Mouse (Mus musculus): ENCODE results near the gene Crlf1. TPM values are rescaled to one million over a fixed set of nuclear protein-coding genes. Genes with fewer than 3 reads are reported as not detected.

Gene Crlf1
- polyA plus RNA-seq, 1 experiment from 2014 or later: 15.5 TPM

DNA sequence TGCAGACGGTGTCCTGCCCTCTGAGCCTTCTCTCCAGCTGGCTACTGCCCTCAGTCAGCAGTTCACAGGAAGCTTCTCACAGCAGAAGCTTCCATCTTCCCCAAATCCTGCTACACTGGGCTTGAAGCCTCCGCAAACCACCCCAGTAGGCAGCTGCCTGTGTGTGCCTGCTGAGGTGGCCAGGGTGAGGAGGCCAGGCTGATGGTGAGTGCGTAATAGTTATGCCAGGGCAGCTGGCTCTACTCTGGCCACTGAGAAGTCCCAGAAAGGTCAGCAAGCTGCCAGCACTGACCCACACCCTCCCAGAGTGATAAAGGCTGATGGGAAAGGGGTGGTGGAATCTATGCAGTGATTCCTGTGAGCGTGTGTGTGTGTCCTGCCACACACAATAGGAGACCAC, 26.7 kb upstream of the Crlf1 start:
- 87% methylated on average over 4 of the region's 4 CpGs for WGBS

DNA sequence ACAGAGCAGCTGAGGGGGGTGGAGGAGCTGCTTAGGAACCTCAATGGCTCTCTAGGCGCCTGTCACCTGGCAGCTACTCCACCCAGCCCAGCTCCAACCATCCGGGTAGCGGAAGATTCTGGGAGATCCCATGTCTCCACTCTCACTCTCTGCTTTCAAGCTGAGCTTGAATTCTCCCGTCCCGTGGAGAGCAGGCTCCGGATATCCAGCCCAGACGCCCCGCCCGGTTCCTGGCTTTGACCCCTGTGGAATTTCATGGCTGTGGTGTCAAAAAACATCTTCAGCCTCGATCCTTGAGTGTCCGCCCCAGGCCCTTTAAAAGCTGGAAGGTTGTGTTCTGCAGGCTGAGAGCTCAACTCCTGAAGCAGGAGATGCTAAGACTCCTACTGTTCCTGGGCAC, 26.2 kb upstream of the Crlf1 start:
- peaks cover 6% of the 10 kb centered on the region for H3K4me1 ChIP-seq (ENCODE audit: control insufficient read depth, insufficient read depth, low read depth, low read length)
- peaks cover 3% of the 10 kb centered on the region; the same call in 1 of the 2 replicates for H3K36me3 ChIP-seq (ENCODE audit: control insufficient read depth, insufficient read depth, low read length)
- H3K4me3 ChIP-seq (ENCODE audit: low read length): no peak overlapping the region
- H3K27ac ChIP-seq (ENCODE audit: low read depth, low read length): no peak overlapping the region
- WGBS: 67% methylated on average over 11 of the region's 11 CpGs
- H3K9me3 ChIP-seq (ENCODE audit: control insufficient read depth, low read length): no peaks in the 10 kb centered on the region
- no peak overlapping the region for H3K9ac ChIP-seq (ENCODE audit: low read depth, low read length)
- no peak for ATAC-seq
- no peak overlapping the region for H3K4me2 ChIP-seq (ENCODE audit: low read length)
- no peaks in the 10 kb centered on the region for H3K27me3 ChIP-seq (replicated peaks; ENCODE audit: control insufficient read depth, insufficient read depth, low read length)

More for the DNA sequence above, 26.7 kb upstream of the Crlf1 start:
- H3K27ac ChIP-seq (ENCODE audit: low read depth, low read length): no peak overlapping the region
- H3K9ac ChIP-seq (ENCODE audit: low read depth, low read length): no peak overlapping the region
- no peak for ATAC-seq
- H3K4me3 ChIP-seq (ENCODE audit: low read length): no peak overlapping the region
- H3K36me3 ChIP-seq (ENCODE audit: control insufficient read depth, insufficient read depth, low read length): peaks cover 3% of the 10 kb centered on the region; the same call in 1 of the 2 replicates
- H3K4me2 ChIP-seq (ENCODE audit: low read length): no peak overlapping the region
- peaks cover 6% of the 10 kb centered on the region for H3K4me1 ChIP-seq (ENCODE audit: control insufficient read depth, insufficient read depth, low read depth, low read length)
- H3K27me3 ChIP-seq (replicated peaks; ENCODE audit: control insufficient read depth, insufficient read depth, low read length): no peaks in the 10 kb centered on the region
- H3K9me3 ChIP-seq (ENCODE audit: control insufficient read depth, low read length): no peaks in the 10 kb centered on the region

DNA sequence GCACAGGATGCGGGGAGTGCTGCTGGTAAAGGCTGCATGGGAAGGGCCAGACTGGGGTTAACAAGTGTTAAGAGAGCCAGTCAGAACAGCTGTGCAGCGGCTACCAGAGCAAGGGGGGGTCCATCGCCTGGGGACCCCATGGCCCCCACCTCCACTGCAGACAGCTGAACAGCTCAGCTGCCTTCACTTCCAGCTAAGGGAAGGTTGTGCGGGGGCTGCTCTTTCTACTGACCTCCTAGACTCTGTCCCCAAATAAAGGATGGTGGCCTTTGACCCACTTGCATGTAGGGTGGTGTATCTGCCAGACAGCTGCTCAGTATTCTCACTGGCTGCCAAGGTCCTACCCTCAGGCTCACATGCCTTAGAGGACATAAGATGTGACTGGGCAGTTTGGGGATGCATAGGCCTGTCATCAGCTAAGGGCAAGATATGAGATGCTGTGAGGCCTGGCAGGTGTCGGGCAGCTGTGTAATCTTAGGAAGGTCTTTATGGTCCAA, 25.7 kb upstream of the Crlf1 start:
- no peak overlapping the region for H3K9ac ChIP-seq (ENCODE audit: low read depth, low read length)
- ATAC-seq: no peak
- WGBS: 73% methylated on average over 5 of the region's 5 CpGs

DNA sequence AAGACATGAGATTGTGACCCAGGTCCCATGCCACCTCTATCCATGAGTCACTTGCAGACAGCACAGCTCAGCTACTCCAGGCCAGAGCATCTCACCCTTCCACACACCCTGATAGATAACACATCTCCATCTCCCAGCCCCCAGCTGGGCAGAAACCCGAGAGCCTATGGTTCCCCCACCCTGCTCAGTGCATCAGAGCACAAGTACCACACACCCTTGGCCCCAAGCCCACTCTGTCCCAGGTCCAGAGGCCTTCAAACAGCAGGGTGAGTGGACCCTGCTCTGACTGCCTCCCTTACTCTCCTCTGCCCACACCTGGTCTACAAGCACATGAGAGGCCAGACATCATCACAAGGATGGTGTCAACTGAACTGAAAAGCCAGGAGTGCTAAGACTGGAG, 25.1 kb upstream of the Crlf1 start:
- ATAC-seq: no peak
- no peak overlapping the region for H3K4me2 ChIP-seq (ENCODE audit: low read length)
- no peak overlapping the region for H3K4me3 ChIP-seq (ENCODE audit: low read length)
- no peaks in the 10 kb centered on the region for H3K27me3 ChIP-seq (replicated peaks; ENCODE audit: control insufficient read depth, insufficient read depth, low read length)
- no peak overlapping the region for H3K27ac ChIP-seq (ENCODE audit: low read depth, low read length)
- H3K4me1 ChIP-seq (ENCODE audit: control insufficient read depth, insufficient read depth, low read depth, low read length): peaks cover 6% of the 10 kb centered on the region
- no peak overlapping the region for H3K9ac ChIP-seq (ENCODE audit: low read depth, low read length)
- 55% methylated on average over 1 of the region's 1 CpGs for WGBS
- H3K36me3 ChIP-seq (ENCODE audit: control insufficient read depth, insufficient read depth, low read length): peaks cover 3% of the 10 kb centered on the region; the same call in 1 of the 2 replicates
- no peaks in the 10 kb centered on the region for H3K9me3 ChIP-seq (ENCODE audit: control insufficient read depth, low read length)

More for the DNA sequence above, 25.7 kb upstream of the Crlf1 start:
- H3K4me2 ChIP-seq (ENCODE audit: low read length): no peak overlapping the region
- H3K4me3 ChIP-seq (ENCODE audit: low read length): no peak overlapping the region
- H3K27me3 ChIP-seq (replicated peaks; ENCODE audit: control insufficient read depth, insufficient read depth, low read length): no peaks in the 10 kb centered on the region
- no peak overlapping the region for H3K27ac ChIP-seq (ENCODE audit: low read depth, low read length)
- peaks cover 6% of the 10 kb centered on the region for H3K4me1 ChIP-seq (ENCODE audit: control insufficient read depth, insufficient read depth, low read depth, low read length)
- peaks cover 3% of the 10 kb centered on the region; the same call in 1 of the 2 replicates for H3K36me3 ChIP-seq (ENCODE audit: control insufficient read depth, insufficient read depth, low read length)
- no peaks in the 10 kb centered on the region for H3K9me3 ChIP-seq (ENCODE audit: control insufficient read depth, low read length)

DNA sequence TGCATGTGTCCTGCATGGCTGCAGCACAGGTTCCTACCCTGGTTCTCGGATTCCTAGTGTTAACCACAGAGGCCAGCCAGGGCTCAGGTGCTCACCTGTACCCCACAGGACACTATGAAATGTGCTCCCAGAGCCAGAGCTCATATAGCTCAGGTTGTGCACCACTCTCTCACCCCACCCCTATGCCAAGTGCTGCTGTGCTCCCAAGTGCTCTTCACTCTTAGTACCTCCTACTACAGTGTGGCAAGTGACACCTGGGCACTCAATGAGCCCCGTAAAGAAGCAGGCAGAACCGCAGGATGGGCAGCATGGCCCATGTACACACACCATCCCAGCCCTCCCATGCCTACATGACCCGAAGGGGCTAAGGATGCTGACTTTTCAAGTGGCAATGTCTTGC, 24.2 kb upstream of the Crlf1 start:
- no peak overlapping the region for H3K27ac ChIP-seq (ENCODE audit: low read depth, low read length)
- H3K4me3 ChIP-seq (ENCODE audit: low read length): no peak overlapping the region
- 96% methylated on average over 4 of the region's 4 CpGs for WGBS
- H3K27me3 ChIP-seq (replicated peaks; ENCODE audit: control insufficient read depth, insufficient read depth, low read length): no peaks in the 10 kb centered on the region
- H3K9ac ChIP-seq (ENCODE audit: low read depth, low read length): no peak overlapping the region
- peaks cover 6% of the 10 kb centered on the region for H3K4me1 ChIP-seq (ENCODE audit: control insufficient read depth, insufficient read depth, low read depth, low read length)
- no peak for ATAC-seq
- no peaks in the 10 kb centered on the region for H3K9me3 ChIP-seq (ENCODE audit: control insufficient read depth, low read length)
- H3K36me3 ChIP-seq (ENCODE audit: control insufficient read depth, insufficient read depth, low read length): peaks cover 3% of the 10 kb centered on the region; the same call in 1 of the 2 replicates
- no peak overlapping the region for H3K4me2 ChIP-seq (ENCODE audit: low read length)

DNA sequence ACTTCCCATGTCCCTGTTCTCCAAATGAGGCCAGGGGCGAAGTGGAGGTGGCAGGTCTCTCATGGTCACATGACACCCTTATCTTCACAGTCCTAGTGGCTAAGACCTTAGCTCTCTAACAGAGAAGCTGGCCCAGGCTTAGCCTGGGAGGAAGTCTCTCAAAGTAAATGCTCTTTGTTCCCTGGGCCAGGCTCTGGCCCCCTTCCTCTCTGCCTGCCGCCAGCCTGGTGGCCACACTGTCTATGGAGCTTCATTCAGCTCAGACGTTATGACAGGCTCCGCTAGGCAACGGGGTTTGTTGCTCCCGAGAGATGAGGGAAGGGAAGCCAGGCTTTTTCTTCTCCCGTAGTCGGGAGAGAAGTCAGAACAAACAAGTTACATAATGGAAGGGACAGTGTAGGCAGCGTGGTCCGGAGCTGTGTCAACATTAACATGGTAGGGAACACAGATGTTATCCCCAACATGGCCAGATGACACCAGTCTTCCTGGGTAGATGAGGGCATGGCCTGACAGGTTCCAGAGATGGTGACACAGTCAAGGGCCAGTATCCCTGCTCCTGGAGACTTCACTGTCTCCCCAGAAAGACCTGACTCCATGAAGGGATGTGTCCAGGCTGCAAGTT, 23.6 kb upstream of the Crlf1 start:
- Histone ChIP-seq H3K36me3 (ENCODE audit: control insufficient read depth, insufficient read depth, low read length) (peaks cover 3% of the 10 kb centered on the region; the same call in 1 of the 2 replicates), H3K27me3 (replicated peaks; ENCODE audit: control insufficient read depth, insufficient read depth, low read length) (no peaks in the 10 kb centered on the region), H3K9me3 (ENCODE audit: control insufficient read depth, low read length) (no peaks in the 10 kb centered on the region), H3K4me2 (ENCODE audit: low read length) (no peak overlapping the region), H3K27ac (ENCODE audit: low read depth, low read length) (0 out of 2 replicates have a peak overlapping the region, but pooled peaks have one; percentile 31), H3K4me3 (ENCODE audit: low read length) (no peak overlapping the region), H3K9ac (ENCODE audit: low read depth, low read length) (no peak overlapping the region), H3K4me1 (ENCODE audit: control insufficient read depth, insufficient read depth, low read depth, low read length) (peaks cover 6% of the 10 kb centered on the region)
- peak; percentile 64 for ATAC-seq
- WGBS: 38% methylated on average over 10 of the region's 10 CpGs

DNA sequence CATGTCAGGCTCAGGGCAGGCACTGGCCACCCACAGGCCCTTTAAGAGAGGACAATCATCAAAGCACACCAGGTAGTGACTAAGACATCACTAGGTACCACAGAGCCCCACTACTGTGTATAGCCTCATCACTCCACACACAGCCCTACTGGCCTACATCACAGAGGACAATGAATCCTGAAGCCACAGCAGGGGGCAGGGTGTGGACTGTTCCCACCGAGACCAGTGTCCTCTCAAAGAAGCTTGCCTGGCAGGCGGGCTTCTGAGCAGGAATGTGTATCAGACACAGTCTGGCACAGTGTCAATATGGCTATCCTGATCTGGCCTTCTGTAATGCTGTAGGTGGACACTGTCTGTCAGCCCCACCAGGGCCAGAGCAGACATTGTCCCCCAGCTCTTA, 23.0 kb upstream of the Crlf1 start:
- peak; percentile 35 for ATAC-seq
- Histone ChIP-seq H3K9me3 (ENCODE audit: control insufficient read depth, low read length) (no peaks in the 10 kb centered on the region), H3K9ac (ENCODE audit: low read depth, low read length) (no peak overlapping the region), H3K4me3 (ENCODE audit: low read length) (no peak overlapping the region), H3K27ac (ENCODE audit: low read depth, low read length) (no peak overlapping the region), H3K27me3 (replicated peaks; ENCODE audit: control insufficient read depth, insufficient read depth, low read length) (no peaks in the 10 kb centered on the region), H3K4me2 (ENCODE audit: low read length) (no peak overlapping the region), H3K4me1 (ENCODE audit: control insufficient read depth, insufficient read depth, low read depth, low read length) (peaks cover 6% of the 10 kb centered on the region), H3K36me3 (ENCODE audit: control insufficient read depth, insufficient read depth, low read length) (peaks cover 3% of the 10 kb centered on the region; the same call in 1 of the 2 replicates)
- 58% methylated on average over 2 of the region's 2 CpGs for WGBS

DNA sequence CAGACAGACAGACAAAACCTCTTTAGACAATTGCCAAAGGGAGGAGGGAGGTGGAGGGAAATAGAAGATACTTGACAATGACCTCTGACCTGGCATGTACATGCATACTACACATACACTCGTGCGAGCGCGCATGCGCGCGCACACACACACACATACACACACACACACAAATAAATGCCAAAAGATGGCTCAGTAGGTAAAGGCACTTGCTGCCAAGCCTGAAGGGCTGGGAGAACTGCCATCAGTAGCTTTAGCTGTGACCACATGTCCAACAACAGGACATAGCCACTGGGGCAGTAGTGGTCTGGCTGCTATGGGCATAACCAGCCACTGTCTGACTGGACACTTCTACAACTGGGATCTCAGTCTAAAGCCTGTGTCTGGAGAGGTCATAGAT, 21.1 kb upstream of the Crlf1 start:
- H3K4me1 ChIP-seq (ENCODE audit: control insufficient read depth, insufficient read depth, low read depth, low read length): peaks cover 21% of the 10 kb centered on the region
- no peak for ATAC-seq
- no peak overlapping the region for H3K27ac ChIP-seq (ENCODE audit: low read depth, low read length)
- no peak overlapping the region for H3K4me2 ChIP-seq (ENCODE audit: low read length)
- WGBS: 95% methylated on average over 7 of the region's 7 CpGs
- H3K9ac ChIP-seq (ENCODE audit: low read depth, low read length): no peak overlapping the region
- no peaks in the 10 kb centered on the region for H3K36me3 ChIP-seq (ENCODE audit: control insufficient read depth, insufficient read depth, low read length)
- no peaks in the 10 kb centered on the region for H3K9me3 ChIP-seq (ENCODE audit: control insufficient read depth, low read length)
- H3K27me3 ChIP-seq (replicated peaks; ENCODE audit: control insufficient read depth, insufficient read depth, low read length): no peaks in the 10 kb centered on the region
- no peak overlapping the region for H3K4me3 ChIP-seq (ENCODE audit: low read length)

DNA sequence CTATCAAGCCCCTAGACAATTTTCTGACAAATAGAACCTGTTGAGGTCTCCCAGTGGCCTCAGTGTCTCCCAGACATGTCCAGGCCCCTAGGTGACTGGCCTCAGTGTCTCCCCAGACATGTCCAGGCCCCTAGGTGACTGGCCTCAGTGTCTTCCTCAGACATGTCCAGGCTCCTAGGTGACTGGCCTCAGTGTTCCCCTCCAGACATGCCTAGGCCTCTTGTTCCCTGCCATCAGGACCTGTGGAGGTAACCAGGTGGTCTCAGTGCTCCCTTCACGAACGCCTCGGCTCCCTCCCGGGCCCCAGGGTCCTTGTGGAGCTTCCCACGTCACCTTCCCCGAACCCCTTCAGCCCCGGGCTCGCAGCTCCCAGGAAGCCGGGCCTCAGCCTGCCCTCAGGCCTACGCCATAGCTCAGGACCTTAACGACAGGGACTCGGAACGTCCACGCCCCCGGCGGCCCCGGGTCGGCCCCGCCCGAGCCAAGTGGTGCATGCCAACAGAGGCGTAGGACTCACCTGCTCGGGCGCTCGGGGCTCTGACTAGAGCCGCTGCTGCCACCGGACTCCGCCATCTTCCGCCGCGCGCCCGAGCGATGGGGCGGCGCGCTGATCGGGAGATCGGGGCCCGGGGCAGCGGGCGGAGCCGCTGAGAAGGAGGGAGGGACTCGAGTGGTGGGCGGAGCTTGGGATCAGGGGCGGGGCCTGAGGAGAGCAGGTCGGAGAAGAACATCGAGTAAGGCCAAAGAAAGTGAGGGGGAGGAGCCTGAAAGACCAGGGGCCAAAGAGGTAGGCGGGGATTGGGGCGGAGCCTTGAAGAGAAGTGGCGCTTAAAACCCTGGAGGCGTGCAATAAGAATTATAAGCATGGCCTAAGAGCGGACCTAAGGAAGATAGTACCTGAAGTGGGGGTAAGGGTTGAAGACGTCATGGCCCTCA, 16.4 kb upstream of the Crlf1 start, which contains the start of gene Klhl26:
Gene Klhl26 (minus strand): TSS at position 636 of the 936 bp plus-strand sequence.
- H3K9me3 ChIP-seq (ENCODE audit: control insufficient read depth, low read length): no peaks in the 10 kb centered on the region
- H3K4me1 ChIP-seq (ENCODE audit: control insufficient read depth, insufficient read depth, low read depth, low read length): peaks cover 19% of the 10 kb centered on the region
- no peaks in the 10 kb centered on the region for H3K36me3 ChIP-seq (ENCODE audit: control insufficient read depth, insufficient read depth, low read length)
- H3K9ac ChIP-seq (ENCODE audit: low read depth, low read length): peak within 1 kb of the TSS; percentile 96
- H3K4me2 ChIP-seq (ENCODE audit: low read length): peak within 1 kb of the TSS; percentile 90
- peak within 1 kb of the TSS; percentile 73 for H3K27ac ChIP-seq (ENCODE audit: low read depth, low read length)
- peak; percentile 91 for ATAC-seq
- WGBS: under 1% methylated on average over 53 of the region's 53 CpGs
- 0 out of 2 replicates have a peak, but pooled peaks cover 3% of the 10 kb centered on the region for H3K27me3 ChIP-seq (replicated peaks; ENCODE audit: control insufficient read depth, insufficient read depth, low read length)
- peak within 1 kb of the TSS; percentile 89 for H3K4me3 ChIP-seq (ENCODE audit: low read length)

Measured in hindbrain, embryonic 16.5 days (tissue).